Mouse (Mus musculus) heart, postnatal 36 days (tissue): ENCODE results near the gene Polr2c. TPM values are rescaled to one million over a fixed set of nuclear protein-coding genes. Genes with fewer than 3 reads are reported as not detected.

Experiments
- DNase-seq, 2 experiments: peaks; one replicate each; pipeline ENCODE4 v3.0.0; 2021 to 2022
- intact Hi-C: fragments of 180-260 bp; cut with DNase I; formaldehyde crosslinking; loops from one replicate; pipeline ENCODE4 v1.15.1; 2025
- total RNA-seq, 2 experiments: library from RNA; stranded (reverse); gene quantifications; 2 replicates each; pipeline ENCODE4 v1.2.3; 2021

Polr2c gene
- total RNA-seq, 2 experiments from 2014 or later, result 69.1 to 69.9 TPM

DNA sequence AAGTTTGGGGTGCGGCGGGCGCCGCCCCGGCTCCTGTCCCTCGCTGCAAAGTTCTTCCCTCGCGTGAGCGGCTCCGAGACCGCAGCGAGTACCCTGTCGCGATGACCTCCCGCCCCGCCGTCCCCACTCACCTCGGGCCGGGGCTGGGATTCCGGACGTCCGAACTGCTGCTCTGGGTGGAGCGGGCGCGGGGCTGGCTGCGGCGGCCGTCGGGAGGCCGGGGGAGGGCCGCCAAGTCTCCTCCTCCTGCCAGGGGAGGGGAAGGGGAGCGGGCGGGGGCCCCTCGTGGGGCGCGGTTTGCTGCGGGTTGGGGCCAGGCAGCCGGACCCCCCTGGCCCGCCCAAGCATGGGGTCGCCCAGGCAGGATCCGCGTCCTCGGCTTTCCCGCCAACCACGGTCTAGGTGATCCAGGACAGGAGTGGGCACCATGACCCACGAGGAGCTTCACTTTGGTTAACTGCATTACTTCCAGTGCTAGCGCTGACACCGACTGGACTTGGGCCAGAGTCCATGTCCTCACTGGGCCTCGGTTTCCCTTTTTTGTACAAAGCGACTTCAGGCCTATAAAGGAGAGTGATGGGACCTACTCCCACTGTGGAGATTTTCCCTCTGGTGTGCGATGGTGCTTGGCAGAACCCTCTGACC lies 60.7 kb downstream of the Polr2c start, which contains the start of gene Ccdc102a:
Ccdc102a (minus strand) TSS at position 248 of the 645 bp plus-strand sequence.
- intact Hi-C loops, result no loop called here
- DNase-seq, result peak; percentile 71 to 80

DNA sequence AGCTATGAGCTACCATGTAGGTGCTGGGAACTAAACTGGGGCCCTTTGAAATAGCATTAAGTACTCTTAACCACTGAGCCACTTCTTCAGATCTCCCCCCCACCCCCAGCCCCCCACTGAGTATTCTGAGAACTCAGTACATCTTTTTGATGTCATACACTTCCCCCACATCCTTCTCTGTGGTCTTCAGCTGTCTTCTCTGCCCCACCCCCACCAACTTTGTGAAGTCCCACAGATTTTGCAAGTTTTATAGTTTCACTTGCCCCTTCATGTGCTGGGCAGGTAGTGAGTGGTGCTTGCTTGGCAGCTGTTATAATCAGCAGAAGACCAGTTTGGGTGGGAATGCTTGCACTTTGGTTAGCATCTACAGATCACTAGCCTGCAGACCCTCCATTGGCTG lies 62.0 kb downstream of the Polr2c start:
- DNase-seq, result no peak
- intact Hi-C loops, result no loop called here

DNA sequence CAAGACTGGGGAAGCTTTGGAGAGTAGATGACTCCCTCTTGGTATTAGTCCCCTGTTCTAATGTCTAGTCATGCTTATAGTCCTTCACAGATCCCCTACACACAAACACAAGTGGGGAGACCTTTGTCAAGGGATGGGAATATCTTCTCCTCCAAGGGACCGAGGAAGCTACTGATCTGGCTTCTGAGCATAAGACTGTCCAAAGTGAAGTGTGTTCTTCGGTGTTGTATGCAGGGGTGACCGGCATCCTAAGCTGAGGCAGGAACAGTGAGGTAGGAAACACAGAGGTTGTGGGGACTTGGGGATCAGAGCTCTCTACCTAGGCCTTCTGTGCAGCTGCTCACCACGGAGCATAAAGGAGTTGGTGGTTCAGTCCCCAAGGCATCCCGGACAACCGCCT lies 64.9 kb downstream of the Polr2c start:
- intact Hi-C loops, result no loop called here
- DNase-seq, result no peak

DNA sequence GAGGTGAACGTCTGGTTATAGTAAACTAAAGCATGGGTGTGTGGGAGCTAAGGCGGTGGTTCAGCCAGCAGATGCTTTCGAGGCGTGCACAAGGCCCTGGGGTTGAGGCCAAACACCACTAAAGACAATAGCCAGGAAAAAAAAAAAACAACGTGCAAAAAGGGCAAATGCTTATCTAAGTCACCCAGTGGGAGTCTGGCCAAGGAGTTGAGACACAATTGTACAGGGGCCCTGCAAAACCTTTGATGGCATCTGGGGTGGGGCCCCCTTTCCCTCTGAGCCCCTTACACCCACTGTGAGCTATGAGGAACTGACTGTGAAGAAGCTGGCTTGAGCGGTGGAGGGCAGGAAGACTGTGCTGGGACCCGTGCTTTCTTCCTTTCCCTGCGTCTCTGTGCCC lies 65.4 kb downstream of the Polr2c start:
- intact Hi-C loops, result no loop called here
- DNase-seq, result peak; percentile 24 to 28

Other genes with a start within 250 kb of the Polr2c start
- gene Arl2bp, start 190.8 kb upstream of the Polr2c start, total RNA-seq, result 10 to 100 TPM; 90.4 to 96.5 TPM
- gene Pllp, start 161.2 kb upstream of the Polr2c start, total RNA-seq, result under 1 TPM; 0.31 to 0.38 TPM
- gene Ccl22, start 111.9 kb upstream of the Polr2c start, total RNA-seq, result not detected
- 1 to 10 TPM; 2.9 to 4.4 TPM for gene Cx3cl1, start 85.4 kb upstream of the Polr2c start, total RNA-seq
- gene Ccl17, start 47.0 kb upstream of the Polr2c start, total RNA-seq, result not detected
- gene Coq9, start 19.1 kb upstream of the Polr2c start, total RNA-seq, result 100 to 1,000 TPM; 536 to 626 TPM
- gene Ciapin1, start 19.1 kb upstream of the Polr2c start, total RNA-seq, result 10 to 100 TPM; 73.7 to 91.4 TPM
- gene Dok4, start 18.9 kb downstream of the Polr2c start, total RNA-seq, result 10 to 100 TPM; 16.6 to 20.4 TPM
- 1 to 10 TPM; 6.8 to 6.9 TPM for gene Ccdc102a, start 60.6 kb downstream of the Polr2c start, total RNA-seq
- gene Adgrg5, start 66.2 kb downstream of the Polr2c start, total RNA-seq, result under 1 TPM; 0.24 to 0.31 TPM
- gene Adgrg1, start 117.3 kb downstream of the Polr2c start, total RNA-seq, result 10 to 100 TPM; 42.5 to 62.0 TPM
- gene Adgrg3, start 160.2 kb downstream of the Polr2c start, total RNA-seq, result 1 to 10 TPM; 1.9 to 2.1 TPM
- not detected for gene Drc7, start 197.7 kb downstream of the Polr2c start, total RNA-seq
- 1 to 10 TPM; 7.2 to 7.5 TPM for gene Katnb1, start 223.7 kb downstream of the Polr2c start, total RNA-seq